Mouse (Mus musculus): ENCODE measurements around the gene Cope. TPM values are rescaled to one million over a fixed set of nuclear protein-coding genes. Genes with fewer than 3 reads are reported as not detected.

Cope gene
- polyA plus RNA-seq, 1 experiment from 2014 or later: 341 TPM

DNA sequence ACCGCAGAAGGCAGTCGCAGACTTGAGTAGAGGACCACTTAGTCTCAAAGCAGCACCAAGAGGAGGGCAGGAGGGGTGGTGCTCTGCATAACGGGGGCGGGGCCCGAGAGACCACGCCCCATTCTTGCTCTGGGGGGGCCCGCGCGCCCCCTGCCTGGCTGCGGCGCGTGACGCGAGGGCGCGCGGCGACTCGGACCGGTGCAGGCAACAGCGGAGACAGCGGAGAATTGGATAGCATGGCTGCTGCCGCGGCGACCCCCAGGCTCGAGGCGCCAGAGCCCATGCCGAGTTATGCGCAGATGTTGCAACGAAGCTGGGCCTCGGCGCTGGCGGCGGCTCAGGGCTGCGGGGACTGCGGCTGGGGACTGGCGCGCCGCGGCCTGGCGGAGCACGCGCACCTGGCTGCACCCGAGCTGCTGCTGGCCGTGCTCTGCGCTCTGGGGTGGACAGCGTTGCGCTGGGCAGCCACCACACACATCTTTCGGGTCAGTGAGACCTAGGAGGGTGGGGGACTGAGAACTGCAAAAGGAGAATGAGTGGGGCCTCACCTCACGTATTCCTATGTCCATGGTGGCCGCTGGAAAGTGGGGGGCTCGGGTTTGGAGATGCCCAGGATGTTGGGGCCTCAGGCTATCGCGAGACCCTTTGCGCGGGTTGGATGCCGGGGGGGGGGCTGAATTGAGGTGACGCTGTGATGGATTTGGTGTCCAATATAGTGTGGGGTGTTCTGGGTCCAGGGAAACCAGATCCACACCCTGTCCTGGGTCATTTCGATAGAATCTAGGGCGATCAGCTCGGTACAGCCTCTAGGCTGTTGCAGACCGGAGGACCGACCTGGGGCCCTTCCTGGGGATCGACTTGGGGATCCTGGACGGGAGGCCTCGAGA, 13.5 kb downstream of the Cope start, which contains the start of gene Cers1:
Cers1 (plus strand) TSS at position 152 of the 887 bp plus-strand sequence.
- peaks cover 13% of the 10 kb centered on the region for H3K4me1 ChIP-seq (ENCODE audit: control insufficient read depth, insufficient read depth, low read length)
- H3K4me3 ChIP-seq (ENCODE audit: low read depth, low read length): peak within 1 kb of the TSS; percentile 55
- H3K27ac ChIP-seq (ENCODE audit: low read length): peak within 1 kb of the TSS; percentile 69
- H3K27me3 ChIP-seq (ENCODE audit: control insufficient read depth, insufficient read depth, low read length): no peaks in the 10 kb centered on the region
- H3K36me3 ChIP-seq (ENCODE audit: control insufficient read depth, insufficient read depth, low read length): peaks cover 25% of the 10 kb centered on the region
- WGBS: 2% methylated on average over 66 of the region's 66 CpGs
- peak within 1 kb of the TSS; percentile 45; the same call in 1 of the 2 replicates for H3K9ac ChIP-seq (replicated peaks; ENCODE audit: low read depth, low read length)
- peak within 1 kb of the TSS; percentile 74 for H3K4me2 ChIP-seq (replicated peaks; ENCODE audit: low read depth, low read length)
- ATAC-seq (ENCODE audit: insufficient number of reproducible peaks, insufficient read depth, low FRiP score, low read depth): peak; percentile 67
- no peaks in the 10 kb centered on the region for H3K9me3 ChIP-seq (ENCODE audit: control insufficient read depth, low read depth, low read length)

DNA sequence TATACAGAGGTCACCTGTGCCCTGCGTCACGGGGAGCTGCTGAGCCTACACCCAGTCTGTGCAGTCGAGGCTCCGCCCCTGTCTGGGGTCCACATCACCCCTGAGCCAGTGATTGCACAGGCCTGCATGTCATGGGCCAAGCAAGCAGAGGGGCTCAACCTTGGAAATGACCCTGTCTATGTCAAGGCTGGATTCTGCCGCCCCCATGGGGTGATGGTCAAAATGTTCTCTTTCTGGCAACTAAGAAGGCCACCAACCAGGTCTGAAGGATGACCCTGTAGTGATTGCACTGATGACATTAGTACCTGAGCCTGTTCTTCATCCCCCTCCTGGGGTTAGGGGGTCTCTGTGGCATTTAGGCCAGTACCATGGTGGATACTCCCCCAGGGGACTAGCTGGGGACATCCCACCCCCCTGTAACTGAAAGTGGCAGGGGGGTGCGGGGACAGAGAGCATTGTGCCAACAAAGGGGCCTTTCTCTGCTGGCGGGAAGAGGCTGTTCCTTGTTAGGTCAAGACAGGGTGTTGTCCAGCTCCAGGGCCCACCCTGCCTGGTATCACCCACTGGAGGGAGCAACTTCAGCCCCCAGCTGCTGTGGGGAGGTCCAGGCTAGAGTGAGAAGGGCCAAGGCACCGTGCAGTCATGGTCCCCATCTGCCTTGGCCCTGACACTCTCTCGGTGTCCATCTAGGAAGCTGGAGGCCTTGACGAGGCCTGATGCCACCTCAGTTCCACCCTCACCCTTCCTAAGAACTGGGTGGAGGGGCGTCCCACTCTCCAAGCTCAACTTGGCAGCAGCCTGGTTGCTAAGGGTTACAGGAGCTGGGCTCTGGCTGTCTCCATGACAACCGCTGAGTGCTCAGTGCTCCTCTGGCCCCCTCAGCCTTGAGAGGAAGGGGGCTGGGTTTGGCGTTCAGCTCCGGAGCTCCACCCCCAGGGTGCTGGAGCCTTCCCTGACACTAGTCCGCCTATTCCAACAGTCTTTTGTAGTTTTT, 14.5 kb downstream of the Cope start:
- ATAC-seq (ENCODE audit: insufficient number of reproducible peaks, insufficient read depth, low FRiP score, low read depth): peak; percentile 51; the same call in 1 of the 2 replicates
- WGBS: 12% methylated on average over 15 of the region's 15 CpGs
- Histone ChIP-seq H3K4me3 (ENCODE audit: low read depth, low read length) (peak overlapping the region; percentile 55), H3K4me2 (replicated peaks; ENCODE audit: low read depth, low read length) (peak overlapping the region; percentile 74), H3K27ac (ENCODE audit: low read length) (peak overlapping the region; percentile 44; the same call in 1 of the 2 replicates), H3K4me1 (ENCODE audit: control insufficient read depth, insufficient read depth, low read length) (peaks cover 13% of the 10 kb centered on the region), H3K9ac (replicated peaks; ENCODE audit: low read depth, low read length) (peak overlapping the region; percentile 45; the same call in 1 of the 2 replicates), H3K36me3 (ENCODE audit: control insufficient read depth, insufficient read depth, low read length) (peaks cover 16% of the 10 kb centered on the region), H3K27me3 (ENCODE audit: control insufficient read depth, insufficient read depth, low read length) (no peaks in the 10 kb centered on the region), H3K9me3 (ENCODE audit: control insufficient read depth, low read depth, low read length) (no peaks in the 10 kb centered on the region)

GRCm38 (mm10) chr8:70317872-70318271, 15.6 kb downstream of the Cope start:
- H3K36me3 ChIP-seq (ENCODE audit: control insufficient read depth, insufficient read depth, low read length): peaks cover 8% of the 10 kb centered on the region

DNA sequence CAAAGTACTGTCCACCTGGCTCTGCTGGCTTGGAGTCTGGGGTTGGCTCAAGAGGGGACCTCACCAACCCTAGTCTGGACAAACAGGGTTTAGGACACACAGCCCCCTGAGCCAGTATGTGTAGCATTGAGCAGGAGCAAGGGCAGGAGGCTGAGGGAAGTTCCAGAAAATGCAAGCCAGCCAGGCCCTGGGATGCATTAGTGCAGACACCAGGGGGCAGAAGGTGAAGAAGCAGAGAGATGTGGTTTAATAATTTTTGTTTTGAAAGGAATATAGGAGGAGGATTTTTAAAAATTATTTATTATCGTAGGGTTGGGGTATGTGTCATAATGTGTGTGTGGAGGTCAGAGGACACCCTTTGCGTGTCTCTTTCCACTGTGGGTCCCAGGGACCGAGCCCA, 21.4 kb downstream of the Cope start:
- H3K4me3 ChIP-seq (ENCODE audit: low read depth, low read length): no peak overlapping the region
- H3K4me2 ChIP-seq (replicated peaks; ENCODE audit: low read depth, low read length): no peak overlapping the region
- H3K4me1 ChIP-seq (ENCODE audit: control insufficient read depth, insufficient read depth, low read length): no peaks in the 10 kb centered on the region
- no peak for ATAC-seq (ENCODE audit: insufficient number of reproducible peaks, insufficient read depth, low FRiP score, low read depth)
- H3K27ac ChIP-seq (ENCODE audit: low read length): no peak overlapping the region
- no peak overlapping the region for H3K9ac ChIP-seq (replicated peaks; ENCODE audit: low read depth, low read length)
- WGBS: 86% methylated on average over 3 of the region's 3 CpGs
- H3K27me3 ChIP-seq (ENCODE audit: control insufficient read depth, insufficient read depth, low read length): no peaks in the 10 kb centered on the region
- no peaks in the 10 kb centered on the region for H3K9me3 ChIP-seq (ENCODE audit: control insufficient read depth, low read depth, low read length)
- H3K36me3 ChIP-seq (ENCODE audit: control insufficient read depth, insufficient read depth, low read length): no peaks in the 10 kb centered on the region

More at GRCm38 (mm10) chr8:70317872-70318271, 15.6 kb downstream of the Cope start:
- H3K4me1 ChIP-seq (ENCODE audit: control insufficient read depth, insufficient read depth, low read length): peaks cover 13% of the 10 kb centered on the region
- ATAC-seq (ENCODE audit: insufficient number of reproducible peaks, insufficient read depth, low FRiP score, low read depth): no peak
- no peaks in the 10 kb centered on the region for H3K9me3 ChIP-seq (ENCODE audit: control insufficient read depth, low read depth, low read length)
- no peak overlapping the region for H3K4me3 ChIP-seq (ENCODE audit: low read depth, low read length)
- H3K27ac ChIP-seq (ENCODE audit: low read length): no peak overlapping the region
- WGBS: 91% methylated on average over 5 of the region's 5 CpGs
- H3K27me3 ChIP-seq (ENCODE audit: control insufficient read depth, insufficient read depth, low read length): no peaks in the 10 kb centered on the region
- no peak overlapping the region for H3K9ac ChIP-seq (replicated peaks; ENCODE audit: low read depth, low read length)
- no peak overlapping the region for H3K4me2 ChIP-seq (replicated peaks; ENCODE audit: low read depth, low read length)

DNA sequence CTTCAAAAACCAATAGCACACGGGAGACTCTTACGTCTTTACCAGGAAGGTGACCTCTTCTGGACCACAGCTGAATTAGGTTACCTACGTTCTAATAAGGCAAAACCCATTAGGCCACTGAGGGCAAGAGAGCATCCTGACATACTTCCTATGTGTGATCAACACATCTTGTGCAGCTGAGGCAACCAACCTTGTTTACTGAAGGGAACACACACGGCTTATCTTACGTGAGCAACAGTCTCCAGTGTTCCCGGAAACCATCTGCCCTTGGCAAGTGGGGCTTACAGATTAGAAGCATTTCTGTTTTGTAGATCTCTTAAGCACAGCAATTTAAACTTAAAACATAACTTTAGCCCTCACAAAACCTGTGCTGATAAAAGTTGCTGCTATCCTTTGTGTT, 25.2 kb downstream of the Cope start:
- H3K4me3 ChIP-seq (ENCODE audit: low read depth, low read length): no peak overlapping the region
- no peak overlapping the region for H3K9ac ChIP-seq (replicated peaks; ENCODE audit: low read depth, low read length)
- 93% methylated on average over 6 of the region's 6 CpGs for WGBS
- H3K27me3 ChIP-seq (ENCODE audit: control insufficient read depth, insufficient read depth, low read length): no peaks in the 10 kb centered on the region
- peaks cover 13% of the 10 kb centered on the region for H3K4me1 ChIP-seq (ENCODE audit: control insufficient read depth, insufficient read depth, low read length)
- H3K4me2 ChIP-seq (replicated peaks; ENCODE audit: low read depth, low read length): no peak overlapping the region
- H3K27ac ChIP-seq (ENCODE audit: low read length): no peak overlapping the region
- H3K9me3 ChIP-seq (ENCODE audit: control insufficient read depth, low read depth, low read length): no peaks in the 10 kb centered on the region
- H3K36me3 ChIP-seq (ENCODE audit: control insufficient read depth, insufficient read depth, low read length): peaks cover 14% of the 10 kb centered on the region; the same call in 1 of the 2 replicates
- no peak for ATAC-seq (ENCODE audit: insufficient number of reproducible peaks, insufficient read depth, low FRiP score, low read depth)

DNA sequence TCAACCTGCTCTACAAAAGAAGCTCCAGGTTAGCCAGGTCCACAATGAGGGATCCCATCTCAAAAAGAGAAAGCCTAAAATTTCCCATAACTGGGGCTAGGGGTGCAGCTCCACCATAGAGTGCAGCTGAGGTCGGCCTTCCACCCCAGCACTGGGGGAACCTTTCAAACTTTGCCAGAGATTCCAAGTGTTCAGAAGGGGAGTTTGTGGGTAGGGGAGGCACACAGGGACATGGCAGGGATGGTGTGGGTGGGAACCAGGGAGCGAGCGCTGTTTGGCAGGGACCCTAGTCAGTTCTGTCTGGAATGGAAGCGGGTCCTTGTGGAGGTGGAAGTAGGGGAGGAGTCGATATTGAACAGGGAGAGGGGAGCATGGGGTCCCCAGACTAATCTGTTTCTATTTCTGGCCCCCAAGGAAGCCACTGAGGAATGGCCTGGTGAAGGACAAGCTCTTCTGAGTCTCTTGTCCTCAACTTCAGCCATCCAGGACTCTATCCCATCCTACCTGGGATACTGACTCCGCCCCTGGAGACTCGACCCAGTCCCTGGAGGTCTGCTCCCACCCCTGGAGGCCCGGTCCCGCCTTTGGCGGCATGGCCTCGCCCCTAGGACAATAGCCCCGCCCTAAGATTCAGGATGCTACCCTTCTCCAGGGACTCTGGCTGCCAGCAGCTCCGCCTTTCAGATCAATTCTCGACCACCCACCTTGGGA, 27.0 kb downstream of the Cope start, which contains the start of gene Gdf1:
Gdf1 (plus strand) TSS at position 694 of the 711 bp plus-strand sequence.
- ATAC-seq (ENCODE audit: insufficient number of reproducible peaks, insufficient read depth, low FRiP score, low read depth): no peak
- peaks cover 31% of the 10 kb centered on the region for H3K36me3 ChIP-seq (ENCODE audit: control insufficient read depth, insufficient read depth, low read length)
- no peak within 1 kb of the TSS for H3K27ac ChIP-seq (ENCODE audit: low read length)
- H3K4me2 ChIP-seq (replicated peaks; ENCODE audit: low read depth, low read length): peak within 1 kb of the TSS; percentile 32; the same call in 1 of the 2 replicates
- no peaks in the 10 kb centered on the region for H3K27me3 ChIP-seq (ENCODE audit: control insufficient read depth, insufficient read depth, low read length)
- 33% methylated on average over 14 of the region's 14 CpGs for WGBS
- no peaks in the 10 kb centered on the region for H3K9me3 ChIP-seq (ENCODE audit: control insufficient read depth, low read depth, low read length)
- H3K9ac ChIP-seq (replicated peaks; ENCODE audit: low read depth, low read length): no peak within 1 kb of the TSS; the same call in none of the 2 replicates
- peak within 1 kb of the TSS; percentile 8; the same call in 1 of the 2 replicates for H3K4me3 ChIP-seq (ENCODE audit: low read depth, low read length)
- H3K4me1 ChIP-seq (ENCODE audit: control insufficient read depth, insufficient read depth, low read length): peaks cover 13% of the 10 kb centered on the region

- Histone ChIP-seq H3K27me3 (ENCODE audit: control insufficient read depth, insufficient read depth, low read length) (no peaks in the 10 kb centered on the region), H3K36me3 (ENCODE audit: control insufficient read depth, insufficient read depth, low read length) (peaks cover 39% of the 10 kb centered on the region), H3K9ac (replicated peaks; ENCODE audit: low read depth, low read length) (no peak overlapping the region; the same call in none of the 2 replicates), H3K9me3 (ENCODE audit: control insufficient read depth, low read depth, low read length) (no peaks in the 10 kb centered on the region), H3K4me1 (ENCODE audit: control insufficient read depth, insufficient read depth, low read length) (peaks cover 13% of the 10 kb centered on the region), H3K4me3 (ENCODE audit: low read depth, low read length) (peak overlapping the region; percentile 8; the same call in 1 of the 2 replicates), H3K4me2 (replicated peaks; ENCODE audit: low read depth, low read length) (peak overlapping the region; percentile 32; the same call in 1 of the 2 replicates), H3K27ac (ENCODE audit: low read length) (no peak overlapping the region)
- WGBS: 12% methylated on average over 45 of the region's 45 CpGs
- no peak for ATAC-seq (ENCODE audit: insufficient number of reproducible peaks, insufficient read depth, low FRiP score, low read depth)
These were observed 27.8 kb downstream of the Cope start for GRCm38 (mm10) chr8:70329835-70330740.

All from stomach, embryonic 14.5 days (tissue).